Mouse (Mus musculus): ENCODE measurements at regions not wholly inside any gene's neighbourhood (a gene's known extent, or its start where the extent isn't known, plus 50 kb on each side); places are given as distances from the start of the nearest gene placed in this dataset.

- TF ChIP-seq CTCF (IDR thresholded peaks at IDR 0.05; ENCODE audit: low read depth) (no peak), EP300 (optimal IDR thresholded peaks at IDR 0.05) (no peak)
- no peaks in the 10 kb centered on the region for H3K27me3 ChIP-seq (ENCODE audit: control insufficient read depth, insufficient read depth, low read length)
- H3K27ac ChIP-seq (replicated peaks), result no peak overlapping the region
- no peak for DNase-seq (ENCODE audit: low spot score)
- 91% methylated on average over 2 of the region's 2 CpGs for WGBS
- H3K9me3 ChIP-seq (ENCODE audit: control insufficient read depth, low read length), result no peaks in the 10 kb centered on the region
- H3K9ac ChIP-seq (ENCODE audit: low read length), result no peak overlapping the region
- H3K4me3 ChIP-seq (ENCODE audit: low read depth, low read length), result no peak overlapping the region
- H3K4me2 ChIP-seq (replicated peaks; ENCODE audit: low read depth), result no peak overlapping the region
- H3K4me1 ChIP-seq (replicated peaks; ENCODE audit: control insufficient read depth, insufficient read depth), result no peaks in the 10 kb centered on the region
- no peak for ATAC-seq (ENCODE audit: low FRiP score, low TSS enrichment)
- no peaks in the 10 kb centered on the region for H3K36me3 ChIP-seq (ENCODE audit: control insufficient read depth, insufficient read depth, low read length)
These were observed 52.8 kb upstream of the Bcl6 start for GRCm38 (mm10) chr16:24041403-24041802.

GRCm38 (mm10) chr16:24039765-24040164 lies 51.1 kb upstream of the Bcl6 start:
- no peaks in the 10 kb centered on the region for H3K36me3 ChIP-seq (ENCODE audit: control insufficient read depth, insufficient read depth, low read length)
- WGBS, result 78% methylated on average over 4 of the region's 4 CpGs
- ATAC-seq (ENCODE audit: low FRiP score, low TSS enrichment) (no peak), DNase-seq (ENCODE audit: low spot score) (no peak)
- no peaks in the 10 kb centered on the region for H3K4me1 ChIP-seq (replicated peaks; ENCODE audit: control insufficient read depth, insufficient read depth)
- no peaks in the 10 kb centered on the region for H3K9me3 ChIP-seq (ENCODE audit: control insufficient read depth, low read length)
- H3K27ac ChIP-seq (replicated peaks), result no peak overlapping the region
- TF ChIP-seq CTCF (IDR thresholded peaks at IDR 0.05; ENCODE audit: low read depth) (no peak), EP300 (optimal IDR thresholded peaks at IDR 0.05) (no peak)
- no peak overlapping the region for H3K4me3 ChIP-seq (ENCODE audit: low read depth, low read length)
- H3K4me2 ChIP-seq (replicated peaks; ENCODE audit: low read depth), result no peak overlapping the region
- H3K27me3 ChIP-seq (ENCODE audit: control insufficient read depth, insufficient read depth, low read length), result no peaks in the 10 kb centered on the region
- H3K9ac ChIP-seq (ENCODE audit: low read length), result no peak overlapping the region

Measured in stomach, postnatal 0 days (tissue).